Mouse (Mus musculus) lung, adult 2 months (tissue): Measurements from ENCODE around the gene Prr7. TPM values are rescaled to one million over a fixed set of nuclear protein-coding genes. Genes with fewer than 3 reads are reported as not detected.

Experiments
- DNase-seq: peaks from one replicate; pipeline ENCODE4 v3.0.0; 2022
- H3K4me1 ChIP-seq: fragments of 200-500 bp; 2 replicates; pipeline ENCODE4 v1.6.1; 2011; ENCODE audit warnings: low read length; ENCODE audit not compliant: control insufficient read depth, insufficient read depth
- H3K4me3 ChIP-seq: fragments of 200-500 bp; replicated peaks from 2 replicates; pipeline ENCODE3; 2011; ENCODE audit warnings: low read depth, mild to moderate bottlenecking, control low read depth, low read length; ENCODE audit errors: extremely low read depth
- CTCF ChIP-seq: fragments of 200-500 bp; IDR thresholded peaks from 2 replicates; pipeline ENCODE4 v1.5.1; 2011; ENCODE audit warnings: mild to moderate bottlenecking, low read length, control low read depth; ENCODE audit not compliant: insufficient read depth
- POLR2A ChIP-seq: fragments of 200-500 bp; IDR thresholded peaks from 2 replicates; pipeline ENCODE4 v1.6.1; 2011; ENCODE audit warnings: low read depth, mild to moderate bottlenecking, control low read depth, low read length, borderline replicate concordance; ENCODE audit errors: extremely low read depth
- WGBS: fragments of 180-500 bp; shearing (Covaris S2); methylation state at CpG from one replicate; pipeline ENCODE4 v1.1.7; 2018; 5-methylcytosine and 5-hydroxymethylcytosine counted together
- polyA plus RNA-seq: library from polyadenylated mRNA; depleted of rRNA; stranded (reverse); fragments of >200 nt; gene quantifications from 2 replicates; pipeline ENCODE4 v1.2.3, GENCODE M21; 2012

Gene Prr7
- polyA plus RNA-seq, 1 experiment = 5.6 TPM

DNA sequence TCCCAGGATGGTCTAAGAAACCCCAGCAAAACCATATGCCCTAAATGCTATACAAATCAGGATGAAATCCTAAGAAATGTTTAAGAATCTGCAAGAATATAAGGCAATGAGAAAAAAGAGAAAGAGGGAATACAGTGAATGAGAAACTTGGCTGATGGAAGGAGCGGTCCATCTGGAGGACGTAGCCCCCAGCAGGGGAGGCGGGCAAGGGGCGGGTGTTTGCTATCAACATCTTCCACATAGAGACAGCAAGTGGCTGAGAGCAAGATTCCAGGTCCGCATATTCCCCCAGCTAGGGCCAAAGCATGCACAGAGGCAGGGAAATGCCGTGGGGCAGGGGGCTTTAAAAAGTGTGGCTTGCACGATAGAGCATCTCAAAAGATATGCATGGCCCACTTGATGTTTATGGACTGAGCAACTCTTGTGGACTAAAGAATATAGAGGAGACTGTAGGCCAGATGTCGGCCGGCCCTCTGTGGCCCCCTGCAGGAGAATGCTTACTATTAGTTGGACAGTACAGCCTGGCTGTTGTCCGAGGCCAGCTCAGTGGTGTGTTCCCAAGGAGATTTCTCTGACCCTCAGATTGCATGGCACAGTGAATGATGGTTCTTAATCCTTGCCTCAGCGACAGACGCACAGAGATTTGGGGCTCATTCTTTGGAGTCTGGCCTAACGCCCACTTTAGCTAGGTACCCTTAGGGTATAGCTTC, 4.9 kb downstream of the Prr7 start:
- H3K4me1 ChIP-seq = peaks cover 9% of the 10 kb centered on the region
- 38% methylated on average over 13 of the region's 13 CpGs for WGBS
- TF ChIP-seq POLR2A = no peak
- peak; percentile 37 for TF ChIP-seq CTCF
- no peak overlapping the region for H3K4me3 ChIP-seq
- DNase-seq = no peak

DNA sequence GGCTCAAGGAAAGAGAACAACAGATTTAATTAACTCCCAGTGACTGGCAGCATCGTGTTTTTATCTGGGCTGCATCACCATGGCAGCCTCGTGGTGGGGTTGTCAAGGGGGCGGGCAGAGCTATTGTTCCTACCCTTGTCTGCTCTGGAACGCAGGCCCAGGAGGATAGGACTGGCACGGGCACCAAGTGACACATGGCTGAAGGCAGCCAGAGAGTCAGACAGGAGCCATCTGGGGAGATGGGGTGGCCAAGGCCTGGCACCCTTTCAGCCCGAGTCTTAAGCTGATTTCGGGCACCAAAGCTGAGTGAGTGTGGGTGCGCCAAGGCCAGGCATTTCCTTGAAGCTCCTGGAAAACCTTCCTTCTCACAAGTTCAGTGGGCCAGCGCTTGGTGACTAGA, 6.3 kb downstream of the Prr7 start:
- no peak for DNase-seq
- no peak for TF ChIP-seq CTCF
- no peak for TF ChIP-seq POLR2A
- Histone ChIP-seq H3K4me1 (peaks cover 5% of the 10 kb centered on the region; the same call in 1 of the 2 replicates), H3K4me3 (no peak overlapping the region)
- WGBS = 66% methylated on average over 9 of the region's 9 CpGs

DNA sequence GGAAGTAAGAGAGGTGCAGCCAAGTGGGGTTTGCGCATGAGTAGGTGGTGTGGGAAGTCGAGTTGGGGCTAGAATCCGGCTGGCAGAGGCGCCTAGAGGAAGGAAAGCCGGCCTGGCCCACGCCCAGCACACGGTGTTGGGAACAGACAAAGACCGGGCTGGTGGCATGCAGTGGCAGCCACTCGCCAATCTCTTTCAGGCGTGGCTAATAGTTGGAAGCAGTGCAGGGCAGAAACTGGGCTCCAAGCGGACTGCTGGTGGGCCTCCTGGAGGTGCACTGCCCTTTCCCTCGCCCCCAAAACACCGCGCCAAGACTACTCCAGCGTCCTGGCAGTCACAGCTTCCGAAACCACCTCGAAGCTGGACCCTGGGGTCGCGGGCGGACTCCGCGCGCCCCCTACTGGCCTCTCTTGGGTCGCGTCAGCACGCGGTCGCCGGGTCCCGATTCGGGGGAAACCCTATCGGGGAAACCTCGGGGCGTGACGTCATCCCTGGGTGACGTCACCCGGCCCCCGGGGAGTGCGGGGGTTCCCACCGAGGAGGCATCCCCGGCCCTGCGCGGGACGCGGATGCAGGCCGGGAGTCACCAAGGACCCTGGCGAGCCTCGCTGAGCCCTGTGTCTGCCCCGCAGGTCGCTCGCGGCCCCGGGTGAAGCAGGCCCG, 7.2 kb downstream of the Prr7 start:
- H3K4me1 ChIP-seq = peaks cover 5% of the 10 kb centered on the region; the same call in 1 of the 2 replicates
- WGBS = under 1% methylated on average over 54 of the region's 54 CpGs
- peak overlapping the region; percentile 69 for H3K4me3 ChIP-seq
- TF ChIP-seq CTCF (peak; percentile 40), POLR2A (no peak)
- peak; percentile 83 for DNase-seq

DNA sequence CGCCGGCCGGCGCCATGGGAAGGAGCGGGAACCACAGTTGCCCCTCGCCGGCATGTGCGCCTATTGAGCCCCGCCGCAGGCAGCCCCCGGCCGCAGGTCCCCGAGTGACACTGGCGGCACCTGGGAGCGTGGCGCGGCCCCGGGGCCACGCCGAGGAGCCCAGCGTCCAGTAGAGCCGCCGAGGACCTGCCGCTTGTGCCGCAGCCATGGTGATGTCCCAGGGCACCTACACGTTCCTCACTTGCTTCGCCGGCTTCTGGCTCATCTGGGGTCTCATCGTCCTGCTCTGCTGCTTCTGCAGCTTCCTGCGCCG, 7.7 kb downstream of the Prr7 start:
- WGBS = under 1% methylated on average over 31 of the region's 31 CpGs
- TF ChIP-seq CTCF (no peak), POLR2A (no peak)
- H3K4me3 ChIP-seq = peak overlapping the region; percentile 69
- peaks cover 5% of the 10 kb centered on the region; the same call in 1 of the 2 replicates for H3K4me1 ChIP-seq
- no peak for DNase-seq

DNA sequence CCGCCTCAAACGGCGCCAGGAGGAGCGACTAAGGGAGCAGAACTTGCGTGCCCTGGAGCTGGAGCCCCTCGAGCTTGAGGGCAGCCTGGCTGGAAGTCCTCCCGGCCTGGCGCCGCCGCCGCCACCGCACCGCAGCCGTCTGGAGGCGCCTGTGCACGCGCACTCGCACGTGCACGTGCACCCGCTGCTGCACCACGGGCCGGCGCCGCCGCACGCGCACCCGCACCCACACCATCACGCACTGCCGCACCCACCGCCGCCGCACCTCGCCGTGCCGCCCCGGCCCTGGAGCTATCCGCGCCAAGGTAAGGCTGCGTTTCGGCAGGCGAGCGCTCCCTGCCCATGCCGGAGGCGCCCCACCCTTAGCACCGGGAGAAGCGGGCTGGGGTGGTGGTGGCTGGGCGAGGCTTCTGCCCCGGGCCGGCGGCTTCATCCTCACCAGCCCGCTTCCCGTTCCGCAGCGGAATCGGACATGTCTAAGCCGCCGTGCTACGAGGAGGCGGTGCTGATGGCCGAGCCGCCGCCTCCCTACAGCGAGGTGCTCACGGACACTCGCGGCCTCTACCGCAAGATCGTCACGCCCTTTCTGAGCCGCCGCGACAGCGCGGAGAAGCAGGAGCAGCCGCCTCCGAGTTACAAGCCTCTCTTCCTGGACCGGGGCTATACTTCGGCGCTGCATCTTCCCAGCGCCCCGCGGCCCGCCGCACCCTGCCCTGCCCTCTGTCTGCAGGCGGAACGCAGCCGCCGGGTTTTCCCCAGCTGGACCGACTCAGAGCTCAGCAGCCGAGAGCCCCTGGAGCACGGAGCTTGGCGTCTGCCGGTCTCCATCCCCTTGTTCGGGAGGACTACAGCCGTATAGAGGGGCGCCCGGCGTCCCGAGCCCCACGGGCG, 8.3 kb downstream of the Prr7 start:
- 1% methylated on average over 102 of the region's 103 CpGs for WGBS
- DNase-seq = peak; percentile 51

DNA sequence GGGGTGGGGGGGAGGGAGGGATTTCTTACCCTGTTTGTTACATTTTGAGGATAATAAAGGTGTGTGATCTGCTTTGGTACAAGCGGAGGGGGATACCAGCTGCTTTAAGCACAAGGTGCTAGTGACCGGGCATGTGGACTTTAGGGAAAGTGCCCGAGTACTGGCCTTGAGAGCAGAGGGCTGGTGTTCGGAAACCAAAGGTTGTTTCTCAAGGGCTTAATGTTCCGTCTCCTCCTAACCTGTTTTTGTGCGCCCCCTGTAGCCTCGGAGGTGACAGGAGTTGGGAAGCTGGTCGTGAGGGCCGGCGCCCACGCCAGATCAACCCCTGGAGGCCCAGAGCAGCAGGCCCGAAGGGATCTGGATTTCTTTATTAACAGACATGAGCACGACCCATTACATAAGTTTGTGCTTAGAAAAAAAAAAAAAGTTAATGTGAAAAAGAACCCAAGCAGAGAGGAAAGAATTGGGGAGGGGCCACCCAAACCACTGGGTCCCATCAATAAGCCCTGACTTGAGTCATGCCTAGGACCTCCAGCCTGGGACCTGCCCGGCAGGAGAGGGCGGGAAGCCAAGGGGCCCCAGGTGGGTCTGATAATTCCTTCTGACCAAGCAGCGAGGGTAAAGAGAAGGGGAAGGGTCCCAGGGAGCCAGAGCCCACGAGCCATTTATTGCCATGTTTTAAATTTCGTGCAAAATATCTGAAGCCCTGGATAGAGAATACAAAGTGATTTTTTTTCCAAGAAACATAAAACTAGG, 9.2 kb downstream of the Prr7 start:
- Histone ChIP-seq H3K4me1 (peaks cover 5% of the 10 kb centered on the region; the same call in 1 of the 2 replicates), H3K4me3 (peak overlapping the region; percentile 17)
- no peak for TF ChIP-seq CTCF
- no peak for TF ChIP-seq POLR2A
- DNase-seq = no peak
- 54% methylated on average over 18 of the region's 18 CpGs for WGBS

More for the DNA sequence above, 8.3 kb downstream of the Prr7 start:
- Histone ChIP-seq H3K4me1 (peaks cover 5% of the 10 kb centered on the region; the same call in 1 of the 2 replicates), H3K4me3 (peak overlapping the region; percentile 69)
- TF ChIP-seq CTCF (no peak), POLR2A (no peak)

DNA sequence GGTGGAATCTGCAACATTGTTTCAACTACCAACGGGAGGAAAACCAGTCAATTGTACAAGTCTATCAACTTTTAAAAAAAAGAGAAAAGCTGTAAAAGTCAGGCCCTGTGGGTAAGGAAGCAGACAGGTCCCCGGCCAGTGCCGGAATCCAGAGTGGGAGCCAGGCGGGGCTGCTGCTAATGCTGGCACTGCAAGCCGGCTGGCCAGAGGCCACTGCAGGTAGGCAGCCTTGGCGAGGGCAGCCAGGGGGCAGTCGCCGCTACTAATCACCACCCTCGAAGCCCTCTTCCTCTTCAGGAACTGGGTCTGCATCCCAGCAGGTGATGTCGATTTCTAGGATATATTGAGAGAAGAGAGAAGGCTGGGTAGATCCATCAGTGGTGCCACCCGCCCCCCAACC, 9.9 kb downstream of the Prr7 start:
- H3K4me3 ChIP-seq = no peak overlapping the region
- no peak for DNase-seq
- WGBS = 77% methylated on average over 11 of the region's 11 CpGs
- H3K4me1 ChIP-seq = peaks cover 8% of the 10 kb centered on the region
- TF ChIP-seq CTCF = no peak
- no peak for TF ChIP-seq POLR2A

DNA sequence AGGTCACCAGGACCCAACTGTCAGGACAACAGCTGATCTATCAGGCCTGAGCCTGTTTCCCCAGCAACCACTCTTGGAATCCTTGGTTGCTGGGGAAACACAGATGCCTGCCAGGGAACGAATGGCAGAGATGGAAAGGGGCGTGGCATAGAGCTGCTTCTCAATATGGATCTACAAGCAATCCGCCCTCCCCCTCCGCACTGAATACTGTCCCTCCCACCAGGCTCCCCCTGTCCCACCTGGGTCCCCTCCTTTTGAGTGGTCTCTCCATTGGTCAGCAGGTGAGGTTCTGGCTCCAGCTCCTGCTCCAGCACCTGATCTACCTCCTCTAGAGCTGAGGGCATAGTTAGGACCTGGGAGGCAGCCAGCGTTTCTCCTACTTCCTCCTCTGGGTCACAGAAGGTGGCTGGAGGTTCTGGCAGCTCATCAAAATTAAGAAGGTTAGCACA, 10.6 kb downstream of the Prr7 start:
- TF ChIP-seq POLR2A (no peak), CTCF (no peak)
- Histone ChIP-seq H3K4me1 (peaks cover 9% of the 10 kb centered on the region), H3K4me3 (no peak overlapping the region)
- 59% methylated on average over 5 of the region's 5 CpGs for WGBS
- DNase-seq = no peak
